Mouse (Mus musculus) gastrocnemius, postnatal 36 days (tissue): ENCODE measurements around the gene Ppp1ca. TPM values are rescaled to one million over a fixed set of nuclear protein-coding genes. Genes with fewer than 3 reads are reported as not detected.

Source experiments
- DNase-seq, 2 experiments: peaks; one replicate each; pipeline ENCODE4 v3.0.0; 2022
- intact Hi-C: fragments of 180-260 bp; cut with DNase I; formaldehyde crosslinking; loops from one replicate; pipeline ENCODE4 v1.15.1; 2025
- microRNA-seq, 2 experiments: library from miRNA; unstranded; fragments of <30 nt; microRNA quantifications; one replicate each; pipeline ENCODE4 v1.2.0; 2021
- total RNA-seq, 2 experiments: library from RNA; stranded (reverse); gene quantifications; 2 replicates each; pipeline ENCODE4 v1.2.3; 2021

Ppp1ca gene
- total RNA-seq, 2 experiments from 2014 or later, result 196 to 211 TPM

DNA sequence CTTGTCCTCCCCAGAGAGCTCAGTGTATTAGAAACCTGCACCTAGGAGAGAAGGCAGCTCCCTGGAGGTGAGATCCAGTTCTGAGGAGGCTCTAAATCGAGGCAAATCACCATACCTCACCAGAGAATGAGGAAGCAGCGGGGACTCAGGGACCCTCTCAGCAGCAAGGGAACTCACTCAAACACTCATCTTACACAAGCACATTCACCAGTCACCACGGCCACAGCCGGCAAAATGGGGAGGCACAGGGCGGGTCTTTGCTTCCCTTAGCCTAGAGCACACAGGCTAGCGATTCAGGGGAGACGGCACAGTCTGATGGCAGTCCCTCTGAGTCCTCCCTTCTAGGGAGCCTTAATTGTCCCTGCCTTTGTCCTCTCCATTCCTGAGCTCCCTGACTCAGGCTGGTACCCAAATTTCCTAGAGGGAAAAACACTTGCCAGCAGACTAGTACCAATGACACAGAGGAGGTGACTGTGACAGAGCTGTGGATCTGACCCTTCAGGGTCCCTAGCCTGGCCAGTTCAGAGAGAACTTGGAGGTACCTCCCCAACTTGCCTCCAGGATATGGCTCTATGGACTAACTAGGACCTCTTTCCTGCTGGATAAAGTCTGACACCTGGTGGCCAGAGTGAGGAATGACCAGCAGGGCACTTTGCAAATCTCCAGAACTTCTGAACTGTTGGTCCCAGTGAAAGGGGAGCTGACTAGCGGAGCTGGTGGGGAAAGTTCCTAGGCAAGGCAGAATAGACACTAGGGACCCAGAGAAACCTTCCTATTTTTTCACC is 36.2 kb downstream of the Ppp1ca start:
- intact Hi-C loops, result loop anchor here (1.0 to 10.0 kb wide), 5 partner anchors 21 to 213 kb away; partner anchors contain the start of genes Ndufv1 and Pitpnm1
- peak; percentile 53 to 54 for DNase-seq

DNA sequence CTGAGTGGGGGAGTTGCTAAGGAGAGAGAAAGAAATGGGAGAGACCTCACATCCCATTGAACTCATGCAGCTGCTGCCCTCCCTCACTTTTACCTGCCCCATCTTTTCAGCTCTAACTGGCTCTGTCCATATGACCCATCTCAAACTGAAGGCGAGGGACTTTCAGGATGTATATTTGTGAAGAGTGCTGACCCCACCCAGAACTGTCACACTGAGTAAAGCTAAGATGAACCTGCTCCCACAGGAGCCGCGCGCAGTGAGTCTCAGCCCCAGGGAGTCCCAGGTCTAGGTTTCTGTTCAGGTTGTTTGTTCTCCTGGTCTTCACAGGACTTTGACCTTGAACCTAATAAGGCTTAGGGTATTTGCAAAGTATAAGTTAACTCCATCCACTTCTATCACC is 37.0 kb downstream of the Ppp1ca start:
- intact Hi-C loops, result loop anchor here (1.0 to 10.0 kb wide), 4 partner anchors 22 to 214 kb away; partner anchors contain the start of genes Ndufv1 and Pitpnm1
- no peak for DNase-seq

DNA sequence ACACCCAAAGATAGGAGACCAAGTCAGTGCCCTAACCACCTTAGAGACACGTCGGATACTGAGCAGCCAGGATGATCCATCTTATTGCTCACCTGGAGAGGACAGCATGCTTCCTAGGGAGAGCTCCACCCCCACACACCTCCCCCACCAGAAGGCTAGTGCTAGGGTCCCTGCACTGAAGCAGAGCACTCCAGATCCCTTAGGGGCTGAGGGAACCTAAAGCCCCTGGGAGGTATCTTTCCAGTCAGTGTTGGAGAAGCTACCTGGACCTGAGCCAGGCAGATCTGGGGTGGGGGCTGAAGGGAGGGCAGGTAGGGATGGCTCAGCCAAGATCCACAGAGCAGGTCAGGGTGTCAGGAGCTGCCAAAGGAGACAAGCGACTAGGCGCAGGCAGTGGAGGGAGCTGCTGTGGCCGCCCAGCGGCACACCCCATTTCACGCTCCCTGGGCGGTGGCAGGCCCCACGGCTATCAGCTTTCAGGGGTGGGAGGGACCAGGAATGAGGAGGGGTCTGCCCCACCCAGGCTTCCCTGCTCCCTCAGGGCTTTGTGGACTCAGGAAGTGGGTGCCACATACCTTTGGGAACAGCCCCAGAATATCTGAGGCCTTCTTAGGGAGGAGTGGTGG is 37.7 kb downstream of the Ppp1ca start:
- intact Hi-C loops, result loop anchor here (2.0 to 10.0 kb wide), 3 partner anchors 57 to 215 kb away; partner anchors contain the start of genes Ndufv1 and Pitpnm1
- no peak for DNase-seq

DNA sequence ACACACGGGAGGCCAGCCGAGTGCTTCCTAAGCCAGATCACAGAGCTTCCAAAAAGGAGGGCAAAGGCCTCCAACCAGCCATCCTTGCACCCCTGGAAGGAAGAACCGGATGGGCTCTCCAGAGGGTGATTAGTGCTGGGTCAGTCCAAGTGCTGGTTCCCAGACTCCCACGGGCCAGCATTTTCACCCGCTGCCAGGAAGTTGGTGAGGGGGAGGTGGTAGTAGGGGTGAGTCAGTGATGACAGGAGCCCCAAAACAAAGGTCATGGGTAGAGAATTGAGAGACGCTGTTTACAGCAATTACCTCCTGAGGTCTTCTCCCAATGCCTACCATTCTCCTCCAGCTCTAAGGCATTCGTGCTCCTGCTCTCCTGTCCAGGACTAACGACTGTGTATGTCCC is 38.5 kb downstream of the Ppp1ca start:
- DNase-seq, result no peak
- intact Hi-C loops, result no loop called here

DNA sequence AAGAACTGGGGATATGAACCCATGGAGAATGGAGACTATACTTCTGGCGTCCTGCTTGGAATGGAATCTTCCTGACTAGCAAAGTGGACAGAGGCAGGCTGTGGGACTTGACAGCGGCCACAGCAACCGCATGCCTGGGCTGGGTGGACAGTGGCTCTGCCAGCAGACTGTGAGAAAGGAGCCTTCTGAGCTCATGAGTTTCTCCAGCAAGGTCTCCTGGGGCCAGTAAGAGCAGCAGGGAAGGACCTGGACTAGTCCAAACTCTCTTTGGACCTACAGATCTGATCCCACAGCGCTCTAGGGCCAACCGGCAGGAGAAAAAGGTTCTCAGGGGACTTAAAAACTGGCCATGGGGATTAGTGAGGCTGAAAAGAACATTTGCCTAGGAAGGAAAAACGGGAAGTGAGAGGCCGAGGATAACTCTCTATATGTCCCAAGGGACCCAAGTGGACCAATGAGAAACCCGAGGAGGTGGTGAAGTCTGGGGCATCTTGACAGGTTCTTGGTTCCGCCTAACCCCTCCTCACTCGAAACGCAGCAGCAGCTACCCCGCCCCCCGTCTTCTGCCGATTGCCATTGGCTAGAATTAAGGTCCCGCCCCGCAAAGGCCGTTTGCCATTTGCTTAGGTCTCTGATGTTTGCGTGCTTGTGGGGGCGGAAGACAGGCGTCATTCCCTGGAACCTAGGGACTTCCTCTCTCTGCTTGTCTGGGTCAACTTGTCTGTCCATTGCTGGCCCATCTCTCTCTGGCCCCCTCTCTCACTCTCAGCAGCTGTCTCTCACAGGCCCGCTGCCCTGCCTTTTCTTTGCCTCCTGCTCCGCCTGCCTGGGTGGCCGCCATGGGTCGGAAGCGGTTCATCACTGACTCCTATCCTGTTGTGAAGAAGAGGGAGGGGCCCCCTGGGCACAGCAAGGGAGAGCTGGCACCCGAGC is 39.7 kb downstream of the Ppp1ca start, which contains the start of gene Pold4:
Pold4 (plus strand) TSS at position 647 of the 933 bp plus-strand sequence.
- peak; percentile 94 to 99 for DNase-seq
- intact Hi-C loops, result no loop called here

DNA sequence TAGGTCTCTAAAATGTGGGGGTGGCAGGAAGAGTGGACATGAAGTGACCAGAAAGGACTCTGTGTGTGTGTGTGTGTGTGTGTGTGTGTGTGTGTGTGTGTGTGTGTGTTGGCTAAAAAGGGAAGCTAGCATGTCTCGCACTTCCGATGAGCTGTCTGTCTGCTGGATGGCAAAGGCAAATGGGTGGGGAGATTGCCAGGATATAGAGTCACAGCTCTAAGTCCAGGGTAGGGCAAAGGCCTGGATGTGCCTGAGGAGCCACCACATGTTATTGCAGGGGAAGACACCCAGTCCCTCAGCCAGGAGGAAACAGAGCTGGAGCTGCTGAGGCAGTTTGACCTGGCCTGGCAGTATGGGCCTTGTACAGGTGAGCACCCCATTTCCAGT is 40.3 kb downstream of the Ppp1ca start:
- intact Hi-C loops, result no loop called here
- DNase-seq, result no peak

DNA sequence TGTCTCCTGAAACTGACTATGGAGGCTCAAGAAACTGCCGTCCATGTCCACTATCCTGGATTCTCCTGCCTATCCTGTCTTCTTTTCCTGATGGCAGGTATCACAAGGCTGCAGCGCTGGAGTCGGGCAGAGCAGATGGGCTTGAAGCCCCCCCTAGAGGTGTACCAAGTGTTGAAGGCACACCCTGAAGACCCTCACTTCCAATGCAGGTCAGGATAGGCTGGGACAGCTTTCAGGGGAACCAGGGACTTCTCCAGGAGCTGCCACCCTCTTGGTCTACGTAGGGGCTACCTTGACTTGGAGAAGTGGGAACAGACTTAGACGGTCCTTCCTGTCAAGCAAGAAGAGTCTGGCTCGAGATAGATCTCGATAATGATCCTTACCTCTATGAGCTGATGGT is 40.8 kb downstream of the Ppp1ca start:
- DNase-seq, result no peak
- intact Hi-C loops, result no loop called here

DNA sequence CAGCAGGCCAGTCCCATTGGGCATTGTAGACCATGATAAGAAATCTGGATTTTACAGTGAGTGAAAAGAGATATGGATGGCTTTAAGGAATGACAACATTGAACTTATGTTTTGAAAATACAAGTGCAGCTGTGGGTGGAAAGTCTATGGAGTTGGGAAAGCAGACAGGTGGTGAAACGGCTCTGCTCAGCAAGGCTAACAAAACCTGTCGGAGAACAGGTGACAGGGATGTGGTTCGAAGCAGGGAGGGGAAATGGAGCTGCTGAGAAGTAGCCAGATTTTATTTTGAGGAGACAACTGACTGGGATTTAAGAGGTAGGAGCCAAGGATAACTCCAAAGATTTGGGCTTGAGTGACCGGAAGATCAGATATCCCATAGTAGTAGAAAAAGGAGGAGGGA is 42.7 kb downstream of the Ppp1ca start:
- DNase-seq, result no peak
- intact Hi-C loops, result no loop called here

DNA sequence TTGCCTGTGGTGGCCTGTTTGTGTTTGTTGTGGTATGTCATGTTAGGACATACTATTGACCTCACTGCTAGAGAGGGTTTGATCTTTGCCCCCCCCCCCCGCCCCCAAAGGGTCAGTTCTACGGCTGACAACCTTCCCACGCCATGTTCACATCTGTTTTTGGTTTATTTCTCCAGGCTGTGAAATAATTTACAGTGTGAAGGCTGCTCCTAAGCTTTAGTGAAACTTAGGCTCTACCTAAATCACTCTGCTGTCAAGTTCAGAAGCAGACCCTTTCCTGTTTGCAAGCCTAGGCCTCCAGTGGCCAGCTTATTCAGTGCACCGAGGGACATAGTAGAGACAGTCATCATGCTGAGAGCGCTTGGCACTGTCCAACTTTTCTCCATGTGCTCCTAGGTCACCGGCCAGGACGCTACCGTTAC is 48.4 kb downstream of the Ppp1ca start:
- no peak for DNase-seq
- intact Hi-C loops, result no loop called here

DNA sequence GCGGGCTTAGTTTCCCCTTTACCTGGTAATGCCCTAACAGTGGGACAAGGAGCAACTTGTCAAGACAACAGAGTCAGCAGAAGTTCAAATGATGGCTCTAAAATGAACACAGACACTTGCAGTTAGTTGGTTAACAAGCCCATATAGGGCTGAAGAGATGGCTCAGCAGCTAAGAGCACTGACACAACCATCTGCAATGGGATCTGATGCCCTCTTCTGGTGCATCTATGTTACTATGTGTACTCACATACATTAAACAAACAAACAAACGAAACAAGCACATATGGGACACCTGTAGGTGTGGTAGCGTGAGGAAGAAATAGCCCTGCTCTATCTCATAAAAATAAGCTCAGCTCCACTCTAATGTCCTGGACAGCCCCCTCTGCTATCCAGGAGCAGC is 50.6 kb downstream of the Ppp1ca start:
- intact Hi-C loops, result no loop called here
- DNase-seq, result no peak

DNA sequence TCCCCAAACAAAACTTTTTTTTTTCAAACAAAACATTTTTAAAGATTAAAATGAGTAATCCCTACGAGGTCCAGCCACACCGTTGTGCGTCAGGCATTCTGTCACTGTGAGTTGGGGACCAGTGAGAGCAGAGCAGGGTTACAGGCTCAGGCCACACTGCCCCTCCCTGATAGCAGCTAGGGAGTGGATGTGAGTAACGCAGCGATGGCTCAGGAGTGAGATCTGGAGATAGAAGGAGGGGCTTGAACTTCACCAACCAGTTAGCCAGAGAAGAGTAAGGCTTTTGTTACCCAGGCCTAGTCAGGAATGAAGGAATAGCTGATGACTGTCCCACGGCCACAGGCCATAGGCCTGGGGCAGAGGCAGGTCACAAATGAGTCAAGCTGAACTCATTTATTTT is 52.9 kb downstream of the Ppp1ca start:
- intact Hi-C loops, result no loop called here
- no peak for DNase-seq

Small RNA genes within 50 kb of the gene (microRNA-seq; reads per million reads assigned to microRNA genes)
- 0 reads per million in 2 experiments for gene Gm26115

Other genes with a start within 250 kb of the Ppp1ca start
- gene Aldh3b3, start 233.4 kb upstream of the Ppp1ca start, total RNA-seq, result not detected
- gene Aldh3b2, start 219.7 kb upstream of the Ppp1ca start, total RNA-seq, result under 1 TPM; 0.20 to 0.23 TPM
- gene Acy3, start 205.5 kb upstream of the Ppp1ca start, total RNA-seq, result 1 to 10 TPM; 2.0 to 3.2 TPM
- not detected for gene Tbx10, start 199.3 kb upstream of the Ppp1ca start, total RNA-seq
- 10 to 100 TPM; 22.5 to 23.0 TPM for gene Nudt8, start 191.5 kb upstream of the Ppp1ca start, total RNA-seq
- under 1 TPM; 0.13 to 0.20 TPM for gene Gm49405, start 191.4 kb upstream of the Ppp1ca start, total RNA-seq
- under 1 TPM; 0.79 to 0.82 TPM for gene Doc2g, start 188.8 kb upstream of the Ppp1ca start, total RNA-seq
- 100 to 1,000 TPM; 417 to 445 TPM for gene Ndufv1, start 179.3 kb upstream of the Ppp1ca start, total RNA-seq
- 100 to 1,000 TPM; 344 to 368 TPM for gene Gstp1, start 154.1 kb upstream of the Ppp1ca start, total RNA-seq
- gene Gstp2, start 146.0 kb upstream of the Ppp1ca start, total RNA-seq, result 100 to 1,000 TPM; 148 to 162 TPM
- not detected for gene Gstp3, start 132.5 kb upstream of the Ppp1ca start, total RNA-seq
- gene Cabp2, start 110.5 kb upstream of the Ppp1ca start, total RNA-seq, result not detected
- gene Cdk2ap2, start 94.9 kb upstream of the Ppp1ca start, total RNA-seq, result 10 to 100 TPM; 20.0 to 22.3 TPM
- gene Pitpnm1, start 92.1 kb upstream of the Ppp1ca start, total RNA-seq, result 1 to 10 TPM; 3.8 to 4.0 TPM
- 10 to 100 TPM; 58.2 to 68.0 TPM for gene Aip, start 66.2 kb upstream of the Ppp1ca start, total RNA-seq
- gene Gpr152, start 52.3 kb upstream of the Ppp1ca start, total RNA-seq, result not detected
- gene Cabp4, start 48.0 kb upstream of the Ppp1ca start, total RNA-seq, result not detected
- 10 to 100 TPM; 13.9 to 15.3 TPM for gene Coro1b, start 43.4 kb upstream of the Ppp1ca start, total RNA-seq
- gene Ptprcap, start 38.5 kb upstream of the Ppp1ca start, total RNA-seq, result 1 to 10 TPM in 1 of 2 experiments, under 1 TPM in 1; 0.86 to 1.8 TPM
- 10 to 100 TPM; 25.2 to 26.8 TPM for gene Rps6kb2, start 28.7 kb upstream of the Ppp1ca start, total RNA-seq
- 10 to 100 TPM; 26.0 to 26.2 TPM for gene Carns1, start 16.6 kb upstream of the Ppp1ca start, total RNA-seq
- gene Tbc1d10c, start 781 bp upstream of the Ppp1ca start, total RNA-seq, result 1 to 10 TPM; 4.7 to 5.6 TPM
- gene Rad9a, start 9.6 kb downstream of the Ppp1ca start, total RNA-seq, result 1 to 10 TPM; 2.3 to 2.9 TPM
- under 1 TPM; 0.52 to 0.61 TPM for gene Clcf1, start 22.2 kb downstream of the Ppp1ca start, total RNA-seq
- gene AC109138.7, start 22.3 kb downstream of the Ppp1ca start, total RNA-seq, result not detected
- 10 to 100 TPM; 16.0 to 21.1 TPM for gene Pold4, start 39.8 kb downstream of the Ppp1ca start, total RNA-seq
- gene Ssh3, start 77.1 kb downstream of the Ppp1ca start, total RNA-seq, result 1 to 10 TPM; 2.4 to 3.0 TPM
- under 1 TPM; 0.23 to 0.27 TPM for gene Ankrd13d, start 91.1 kb downstream of the Ppp1ca start, total RNA-seq
- 10 to 100 TPM; 41.5 to 52.0 TPM for gene Grk2, start 114.2 kb downstream of the Ppp1ca start, total RNA-seq
- 10 to 100 TPM; 26.5 to 32.2 TPM for gene Kdm2a, start 206.2 kb downstream of the Ppp1ca start, total RNA-seq
- under 1 TPM; 0.39 to 0.69 TPM for gene Rhod, start 247.4 kb downstream of the Ppp1ca start, total RNA-seq